In the genomic region with DNA sequence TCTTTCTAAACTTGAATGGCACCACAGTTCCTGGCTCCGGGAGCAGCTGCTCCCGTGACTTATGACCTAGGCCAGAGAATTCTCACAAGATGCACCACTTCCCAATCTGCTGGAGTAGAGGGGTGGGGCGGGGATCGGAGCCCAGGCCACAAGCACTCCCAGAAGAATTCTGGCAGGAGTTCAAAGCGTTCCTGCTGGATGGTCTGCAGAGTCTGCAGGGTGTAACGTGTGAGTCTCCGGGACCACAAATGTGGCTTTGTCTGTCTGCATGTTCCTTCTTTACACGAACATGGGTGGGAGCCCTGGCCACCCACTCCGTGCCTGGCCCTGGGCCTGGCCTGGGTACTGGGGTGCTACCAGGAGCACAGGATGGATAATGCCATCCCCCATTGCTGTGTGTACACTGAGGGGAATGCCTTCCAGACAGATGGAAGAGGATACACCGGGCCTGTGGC, we compare ENCODE assay signal across 9 mouse cellular contexts. TPM values are rescaled to one million over a fixed set of nuclear protein-coding genes. Genes with fewer than 3 reads are reported as not detected.
DNase-seq lines count a peak whose midpoint lies in the region; ATAC-seq and TF ChIP-seq lines count a peak whose summit lies in the region.
"Had no signal": no experiment of that assay in that cellular context is flagged by ENCODE, and none has a peak within 500 bp of the region (broad histone marks: within the 10 kb centered on the region; RNA-seq: fewer than 3 reads in every experiment).

No protein-coding gene starts in this region.

- no peak overlapping the region for H3K9ac ChIP-seq in kidney, postnatal 0 days (ENCODE audit: low read depth, low read length)

- peak; percentile 18 for DNase-seq in urinary bladder, postnatal 14 days (ENCODE audit: low spot score)
- DNase-seq in urinary bladder, adult 2 months (ENCODE audit: low spot score): no peak
- DNase-seq in heart, embryonic 10.5 days (ENCODE audit: low spot score): no peak
- peak; percentile 76 for DNase-seq in kidney, postnatal 0 days (ENCODE audit: low spot score)
- no peak for DNase-seq in midbrain, embryonic 10.5 days (ENCODE audit: low spot score)
- DNase-seq in layer of hippocampus, adult 18-20 months (ENCODE audit: low spot score in 2 of 2): no peak
- DNase-seq in urinary bladder, adult 18-20 months (ENCODE audit: low spot score in 2 of 2): no peak
- no peak for DNase-seq in layer of hippocampus, adult 8-10 months (ENCODE audit: low spot score in 2 of 2)

- H3K36me3 ChIP-seq in heart, embryonic 10.5 days: peaks cover 10% of the 10 kb centered on the region; the same call in 1 of the 2 replicates
- H3K36me3 ChIP-seq in kidney, postnatal 0 days (ENCODE audit: insufficient read depth, low read length): no peaks in the 10 kb centered on the region
- H3K36me3 ChIP-seq in midbrain, embryonic 10.5 days: peaks cover 17% of the 10 kb centered on the region

- peak overlapping the region; percentile 76 for H3K27ac ChIP-seq in heart, embryonic 10.5 days
- H3K27ac ChIP-seq in kidney, postnatal 0 days: no peak overlapping the region
- H3K27ac ChIP-seq in midbrain, embryonic 10.5 days (replicated peaks): peak overlapping the region; percentile 79
- H3K27ac ChIP-seq: heart, adult 2 months had no signal

- peak; percentile 31 for ATAC-seq in kidney, postnatal 0 days (replicated peaks; ENCODE audit: low FRiP score, low read depth)

- H3K4me1 ChIP-seq in heart, embryonic 10.5 days: peaks cover 28% of the 10 kb centered on the region
- H3K4me1 ChIP-seq in kidney, postnatal 0 days (replicated peaks; ENCODE audit: insufficient read depth, low read length): peaks cover 10% of the 10 kb centered on the region
- peaks cover 28% of the 10 kb centered on the region for H3K4me1 ChIP-seq in midbrain, embryonic 10.5 days

- H3K4me2 ChIP-seq in kidney, postnatal 0 days (ENCODE audit: low read length): no peak overlapping the region; the same call in 1 of the 2 replicates

- no peak overlapping the region for H3K4me3 ChIP-seq in heart, embryonic 10.5 days
- H3K4me3 ChIP-seq in kidney, postnatal 0 days (replicated peaks; ENCODE audit: low read depth, low read length): no peak overlapping the region
- no peak overlapping the region for H3K4me3 ChIP-seq in midbrain, embryonic 10.5 days
- H3K4me3 ChIP-seq: heart, adult 2 months had no signal

- WGBS in heart, embryonic 10.5 days: 46% methylated on average over 10 of the region's 10 CpGs
- WGBS in kidney, postnatal 0 days: 29% methylated on average over 10 of the region's 10 CpGs
- WGBS in midbrain, embryonic 10.5 days: 80% methylated on average over 10 of the region's 10 CpGs

- peaks cover 46% of the 10 kb centered on the region for H3K27me3 ChIP-seq in heart, embryonic 10.5 days (ENCODE audit: insufficient read depth, poor library complexity, severe bottlenecking)
- no peaks in the 10 kb centered on the region for H3K27me3 ChIP-seq in kidney, postnatal 0 days (ENCODE audit: insufficient read depth, low read length)
- no peaks in the 10 kb centered on the region for H3K27me3 ChIP-seq in midbrain, embryonic 10.5 days (ENCODE audit: low read depth, poor library complexity, severe bottlenecking)

- TF ChIP-seq CTCF in kidney, postnatal 0 days (IDR thresholded peaks at IDR 0.05; ENCODE audit: low read depth): no peak

- no peaks in the 10 kb centered on the region for H3K9me3 ChIP-seq in heart, embryonic 10.5 days
- no peaks in the 10 kb centered on the region for H3K9me3 ChIP-seq in kidney, postnatal 0 days (replicated peaks; ENCODE audit: low read length)
- H3K9me3 ChIP-seq in midbrain, embryonic 10.5 days (replicated peaks): peaks cover 3% of the 10 kb centered on the region; the same call in 1 of the 2 replicates

RNA-seq across cellular contexts. Expression of gene Srgap1, which starts 28.5 kb away (rescaled TPM):
- polyA plus RNA-seq in urinary bladder, adult 2 months (2012; rRNA removed): 4.9 and 5.2 TPM in 2 replicates
- 5.5 and 6.8 TPM in 2 replicates for polyA plus RNA-seq in heart, embryonic 10.5 days (2016; fragmentation: Nextera tagmentation; extraction: Ambion mirVana)
- 10.2 and 13.1 TPM in 2 replicates for polyA plus RNA-seq in kidney, postnatal 0 days (2015; fragmentation: Nextera tagmentation; extraction: Ambion mirVana)
- 11.5 and 12.4 TPM in 2 replicates for polyA plus RNA-seq in midbrain, embryonic 10.5 days (2016; fragmentation: Nextera tagmentation; extraction: Ambion mirVana)
- 10 to 100 TPM in 1 of 2 experiments, 1 to 10 TPM in 1; 9.5 to 11.1 TPM for total RNA-seq in layer of hippocampus, adult 18-20 months (2021)
- total RNA-seq in layer of hippocampus, adult 8-10 months (2022): 10 to 100 TPM in 3 of 4 experiments, 1 to 10 TPM in 1; 9.1 to 13.0 (median 10.6) TPM

Comparison
In these comparisons a context has a peak if more than half of its experiments do, and no peak if none do; other contexts are left out.
1. DNase-seq: peak in urinary bladder, postnatal 14 days (single experiment) and kidney, postnatal 0 days (single experiment); none in urinary bladder, adult 2 months (single experiment), heart, embryonic 10.5 days (single experiment), midbrain, embryonic 10.5 days (single experiment), layer of hippocampus, adult 18-20 months (0 of 2), urinary bladder, adult 18-20 months (0 of 2) and layer of hippocampus, adult 8-10 months (0 of 2).